Mouse (Mus musculus): ENCODE results near the gene Kifc1. TPM values are rescaled to one million over a fixed set of nuclear protein-coding genes. Genes with fewer than 3 reads are reported as not detected.

Gene Kifc1
- total RNA-seq (2021) = 1 to 10 TPM; 2.9 to 4.5 TPM
- long read RNA-seq, experiment 1, partial matches to known transcripts = 0 of 1 reads
- long read RNA-seq, experiment 1, other reads (novel, unspliced or antisense) = 0 of 1 reads
- long read RNA-seq, experiment 2, partial matches to known transcripts = 0 of 2 reads
- long read RNA-seq, experiment 2, other reads (novel, unspliced or antisense) = 0 of 2 reads

DNA sequence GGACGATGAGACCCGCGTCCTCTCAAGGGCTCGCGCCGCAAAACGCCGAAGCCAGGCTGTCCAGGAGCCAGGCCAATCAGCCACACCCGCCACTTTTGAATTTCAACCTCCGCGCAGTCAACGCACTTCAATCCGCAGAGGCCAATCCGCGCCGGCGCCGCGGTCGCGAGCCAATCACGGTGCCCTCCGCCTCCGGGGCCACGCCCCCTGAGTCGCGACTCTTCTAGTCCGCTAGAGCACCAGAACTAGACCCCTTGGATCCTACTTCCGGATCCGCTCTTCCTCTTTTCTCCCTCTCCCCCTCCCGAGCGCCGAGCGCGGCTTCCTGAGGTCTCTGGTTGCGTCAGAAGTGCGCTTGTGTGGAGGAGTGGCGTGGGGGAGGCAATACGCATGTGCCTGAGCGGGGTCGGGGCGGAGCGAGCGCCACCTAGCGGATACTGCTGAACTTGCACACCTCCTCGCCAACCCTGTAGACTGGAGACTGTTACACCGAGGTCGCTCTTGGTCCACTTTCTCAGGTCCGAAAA, at the start of gene Kifc1:
Kifc1 (minus strand) TSS at position 129 of the 527 bp plus-strand sequence.
- DNase-seq (ENCODE audit: low spot score in 2 of 2) = peak; percentile 100

DNA sequence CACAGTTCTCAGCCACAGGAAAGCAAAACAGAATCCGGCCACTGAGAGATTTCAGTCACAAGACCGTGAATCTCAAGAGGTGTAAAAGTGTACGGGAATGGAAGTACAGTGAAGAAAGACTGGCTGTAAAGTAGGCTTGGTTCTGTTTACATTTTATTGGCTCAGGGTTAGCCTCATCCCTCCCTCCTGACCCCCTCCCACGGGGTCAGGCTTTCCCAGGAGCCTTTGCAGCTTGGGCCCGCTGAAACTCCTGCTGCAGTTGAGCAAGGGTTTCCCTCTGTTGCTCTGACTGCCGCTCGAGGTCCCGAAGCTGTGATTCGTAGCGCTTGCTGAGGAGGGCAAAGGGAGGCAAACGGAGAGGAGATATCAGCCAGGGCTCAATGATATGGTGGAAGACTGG, 48.3 kb upstream of the Kifc1 start:
- no peak for DNase-seq (ENCODE audit: low spot score in 2 of 2)

DNA sequence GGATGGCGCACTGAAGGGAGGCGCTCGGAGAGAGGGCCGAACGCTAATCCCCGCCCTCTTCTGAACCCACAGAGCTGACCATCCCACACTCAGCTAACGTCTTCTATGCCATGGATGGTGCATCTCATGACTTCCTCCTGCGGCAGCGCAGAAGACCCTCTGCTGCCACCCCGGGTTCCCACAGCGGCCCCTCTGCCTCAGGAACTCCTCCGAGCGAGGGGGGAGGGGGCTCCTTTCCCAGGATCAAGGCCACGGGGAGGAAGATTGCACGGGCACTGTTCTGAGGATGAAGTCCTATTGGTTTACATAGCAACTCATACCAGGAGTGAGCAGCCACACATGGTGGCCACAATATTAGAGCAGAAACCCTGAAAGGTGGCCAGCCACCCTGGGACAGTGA, 46.5 kb upstream of the Kifc1 start:
- no peak for DNase-seq (ENCODE audit: low spot score in 2 of 2)

DNA sequence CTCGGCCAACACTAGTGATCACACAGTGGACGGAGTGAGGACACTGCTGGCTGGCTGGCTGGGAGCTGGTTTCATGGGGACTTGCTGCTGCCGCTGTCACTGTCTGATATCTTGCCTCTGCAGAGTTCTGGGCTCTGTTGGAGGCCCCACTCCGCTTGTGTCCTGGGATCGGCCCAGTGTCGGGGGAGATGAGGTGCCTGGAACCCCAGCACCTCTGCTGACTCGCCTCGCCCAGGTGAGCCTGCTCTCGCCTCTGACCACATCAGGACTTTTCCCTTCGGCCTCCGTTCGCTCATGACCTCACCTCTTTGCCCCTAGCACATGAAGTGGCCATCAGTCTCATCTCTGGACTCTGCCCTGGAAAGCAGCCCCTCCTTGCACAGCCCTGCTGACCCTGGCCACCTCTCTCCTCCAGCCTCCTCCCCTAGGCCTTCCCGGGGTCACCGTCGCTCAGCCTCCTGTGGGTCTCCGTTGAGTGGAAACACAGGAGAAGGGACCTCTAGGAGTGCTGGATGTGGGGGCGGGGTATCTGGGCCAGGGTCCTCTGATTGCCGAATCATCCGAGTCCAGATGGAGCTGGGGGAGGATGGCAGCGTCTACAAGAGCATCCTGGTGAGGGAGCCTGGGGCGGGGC, 45.1 kb upstream of the Kifc1 start:
- no peak for DNase-seq (ENCODE audit: low spot score in 2 of 2)

DNA sequence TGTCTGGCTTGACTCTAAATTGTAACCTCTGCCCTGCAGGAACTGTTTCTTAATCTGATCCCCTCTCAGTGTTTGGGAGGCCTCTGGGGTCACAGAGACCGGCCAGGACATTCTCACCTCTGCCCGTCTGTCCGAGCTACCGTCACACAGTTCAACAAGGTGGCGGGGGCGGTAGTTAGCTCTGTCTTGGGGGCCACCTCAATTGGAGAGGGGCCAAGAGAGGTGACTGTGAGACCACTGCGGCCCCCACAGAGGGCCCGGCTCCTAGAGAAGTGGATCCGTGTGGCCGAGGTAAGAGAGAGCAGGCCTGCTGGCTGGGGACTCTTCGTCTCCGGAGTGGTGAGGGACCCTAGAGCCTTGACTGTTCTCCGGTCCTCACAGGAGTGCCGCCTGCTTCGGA, 42.5 kb upstream of the Kifc1 start:
- no peak for DNase-seq (ENCODE audit: low spot score in 2 of 2)

DNA sequence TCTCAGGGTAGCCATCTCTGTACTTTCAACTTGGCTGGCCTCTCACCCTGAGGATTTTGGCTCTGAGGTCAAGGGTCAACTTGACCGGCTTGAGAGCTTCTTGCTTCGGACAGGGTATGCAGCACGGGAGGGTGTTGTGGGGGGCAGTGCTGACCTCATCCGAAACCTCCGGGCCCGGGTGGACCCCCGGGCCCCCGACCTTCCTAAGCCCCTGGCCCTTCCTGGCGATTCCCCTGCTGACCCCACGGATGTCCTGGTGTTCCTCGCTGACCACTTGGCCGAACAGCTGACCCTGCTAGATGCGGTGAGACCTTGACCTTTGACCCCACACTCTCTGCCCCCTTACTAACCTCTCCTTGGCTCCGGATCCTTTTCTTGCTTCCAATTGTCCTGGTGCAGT, 42.0 kb upstream of the Kifc1 start:
- no peak for DNase-seq (ENCODE audit: low spot score in 2 of 2)

DNA sequence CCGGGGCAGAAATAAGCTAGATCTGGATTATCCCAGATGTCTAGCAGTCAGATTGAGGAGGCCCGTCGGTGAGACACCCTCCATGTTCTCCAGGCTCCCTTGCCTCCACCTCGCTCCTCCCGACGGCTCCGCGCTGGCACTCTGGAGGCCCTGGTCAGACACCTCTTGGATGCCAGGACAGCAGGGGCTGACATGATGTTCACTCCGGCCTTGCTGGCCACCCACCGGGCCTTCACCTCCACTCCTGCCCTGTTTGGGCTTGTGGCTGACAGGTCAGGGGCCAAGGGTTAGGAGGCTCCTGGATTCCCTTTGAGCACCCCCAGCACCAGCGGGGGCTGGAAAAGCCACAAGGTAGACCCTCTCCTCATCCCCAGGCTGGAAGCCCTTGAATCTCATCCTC, 41.5 kb upstream of the Kifc1 start:
- no peak for DNase-seq (ENCODE audit: low spot score in 2 of 2)

DNA sequence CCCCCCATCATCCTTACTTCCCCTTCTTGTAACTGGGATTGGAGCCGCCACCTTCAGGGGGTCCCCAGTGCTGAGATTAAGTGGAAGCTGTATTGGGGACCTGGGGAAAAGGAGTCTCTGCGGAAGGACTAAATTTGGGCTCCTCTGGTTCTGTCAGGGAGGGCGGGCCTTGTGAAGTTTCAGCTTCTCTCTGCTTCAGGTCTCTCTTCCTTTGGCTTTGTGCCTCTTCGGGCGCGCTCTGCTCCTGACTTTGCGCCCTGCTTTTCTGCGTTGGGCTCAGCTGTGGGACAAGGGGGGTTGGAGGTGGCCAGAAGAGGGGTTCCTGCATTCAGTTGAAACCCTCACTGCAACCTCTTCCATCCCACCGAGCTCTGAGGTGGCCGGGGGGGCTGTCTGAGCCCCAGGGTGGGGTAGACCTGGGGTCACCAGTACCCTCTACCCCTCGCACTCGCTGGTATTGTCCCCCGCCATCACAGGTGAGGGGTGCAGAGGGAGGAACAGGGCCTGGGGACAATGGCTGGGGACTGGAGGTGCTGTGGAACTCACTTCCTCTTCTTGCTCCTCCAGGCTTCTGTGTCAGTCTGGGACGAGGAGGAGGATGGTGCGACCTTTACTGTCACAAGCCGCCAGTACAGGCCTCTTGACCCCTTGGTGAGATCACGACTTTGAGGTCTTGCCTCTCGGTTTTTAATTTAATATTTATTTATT, 40.9 kb upstream of the Kifc1 start:
- DNase-seq (ENCODE audit: low spot score in 2 of 2) = no peak

DNA sequence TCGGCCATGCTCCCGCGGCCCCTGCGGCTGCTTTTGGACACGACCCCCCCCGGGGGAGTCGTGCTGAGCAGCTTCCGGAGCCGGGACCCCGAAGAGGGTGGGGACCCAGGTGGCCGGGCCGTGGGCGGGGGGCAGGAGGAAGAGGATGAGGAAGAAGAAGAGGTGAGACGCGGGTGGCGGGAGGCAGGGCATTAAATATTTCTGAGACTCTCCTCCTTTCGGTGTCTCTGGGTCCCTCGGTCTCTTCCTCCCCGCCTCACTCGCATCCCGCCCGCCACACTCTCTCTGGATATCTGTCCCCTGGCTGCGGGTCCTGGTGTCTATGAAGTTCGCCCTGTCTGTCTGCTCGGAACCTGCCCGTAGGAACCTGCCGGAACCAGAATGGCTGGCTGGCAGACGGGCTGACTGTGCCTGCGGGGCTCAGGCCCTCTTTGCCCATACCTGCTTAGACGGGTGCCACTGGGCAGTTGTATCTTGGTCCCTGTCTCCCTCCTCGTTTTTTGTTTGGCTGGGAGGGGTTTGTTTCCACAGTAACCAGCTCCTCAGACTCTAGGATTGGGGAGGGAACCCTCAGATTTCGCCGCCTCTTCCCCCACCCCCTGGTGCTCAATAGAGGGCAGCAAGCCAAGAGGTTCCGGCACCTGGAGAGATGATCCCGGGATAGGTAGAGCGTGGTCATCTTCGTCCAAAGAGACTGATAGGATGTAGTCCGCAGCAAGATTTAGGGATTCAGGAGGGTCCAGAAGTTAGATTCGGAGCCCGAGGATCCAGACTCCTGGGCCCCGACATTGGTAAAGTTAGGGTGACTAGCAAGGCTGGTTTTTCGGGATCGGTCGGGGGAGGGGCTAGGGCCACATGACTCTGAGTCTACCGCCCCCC, 40.1 kb upstream of the Kifc1 start:
- peak; percentile 60 to 67 for DNase-seq (ENCODE audit: low spot score in 2 of 2)

DNA sequence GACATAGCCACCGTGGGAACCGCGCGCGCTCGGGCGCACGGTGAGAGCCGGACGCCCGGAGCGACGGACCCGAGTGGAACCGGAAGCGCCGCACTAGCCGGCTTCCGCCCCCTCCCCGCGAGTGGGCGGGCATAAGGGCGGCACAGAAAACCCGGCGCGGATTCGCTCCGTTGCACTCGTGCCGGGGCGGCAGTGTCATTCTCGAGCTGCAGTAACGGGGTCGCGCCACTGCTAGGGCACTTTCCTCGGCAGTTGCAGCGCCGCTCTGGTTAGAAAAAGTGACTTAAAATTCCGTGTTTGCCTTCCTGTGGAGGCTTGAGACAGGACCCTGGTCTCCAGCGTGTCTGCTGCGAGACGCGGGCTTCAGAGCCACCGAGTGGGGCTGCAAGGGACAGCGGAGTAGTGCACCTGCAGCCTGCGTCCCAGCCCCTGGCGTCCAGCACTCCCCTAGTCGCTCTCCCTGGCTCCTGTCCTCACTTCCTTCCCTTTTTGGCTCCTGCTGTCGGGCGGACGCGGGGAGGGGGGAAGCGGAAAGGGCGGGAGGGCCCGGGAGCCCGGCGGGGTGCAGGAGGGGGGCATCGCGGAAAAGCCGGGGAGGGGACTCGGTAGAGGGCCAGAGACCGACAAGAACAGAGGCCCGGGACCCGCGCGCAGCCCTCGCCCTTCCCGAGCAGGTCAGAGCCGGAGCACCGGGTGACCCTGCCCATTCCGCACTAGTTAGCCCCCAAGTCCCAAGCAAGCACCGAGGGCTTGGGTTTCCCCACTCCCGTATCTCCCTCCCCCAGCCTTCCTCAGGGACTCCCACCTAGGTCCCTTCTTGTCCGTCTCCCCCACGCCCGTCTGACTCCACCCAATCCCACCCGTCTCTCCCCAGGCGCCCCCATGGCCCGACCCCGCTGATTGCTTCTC, 39.2 kb upstream of the Kifc1 start, which contains the start of gene Rgl2:
Rgl2 (plus strand) TSS at position 173 of the 909 bp plus-strand sequence.
- DNase-seq (ENCODE audit: low spot score in 2 of 2) = peak; percentile 93 to 94

DNA sequence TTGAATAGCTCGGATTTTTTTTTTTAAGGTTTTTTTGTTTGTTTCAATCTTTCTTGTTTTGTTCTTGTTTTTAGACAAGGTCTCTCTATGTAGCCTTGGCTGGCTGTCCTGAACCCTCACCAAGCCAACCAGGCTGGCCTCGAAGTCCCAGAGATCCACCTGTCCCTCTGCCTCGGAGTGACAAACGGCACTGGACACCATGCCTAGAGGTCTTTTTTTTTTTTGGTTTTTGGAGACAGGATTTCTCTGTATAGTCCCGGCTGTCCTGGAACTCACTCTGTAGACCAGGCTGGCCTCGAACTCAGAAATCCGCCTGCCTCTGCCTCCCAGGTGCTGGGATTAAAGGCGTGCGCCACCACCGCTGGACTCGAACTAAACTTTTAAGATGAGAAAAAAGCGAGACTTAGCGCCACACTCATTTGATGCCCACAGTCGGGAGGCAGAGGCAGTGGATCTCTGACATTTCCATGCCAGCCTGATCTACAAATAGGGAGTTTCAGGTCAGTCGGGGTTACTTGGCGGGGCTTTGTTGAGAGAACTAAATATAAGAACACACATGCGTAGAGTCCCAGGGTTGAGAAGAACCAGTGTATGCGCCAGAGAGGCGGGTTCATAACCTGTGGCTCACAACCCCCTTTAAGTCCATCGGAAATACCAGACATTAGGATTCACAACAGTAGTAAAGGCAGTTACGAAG, 37.9 kb upstream of the Kifc1 start:
- no peak for DNase-seq (ENCODE audit: low spot score in 2 of 2)

DNA sequence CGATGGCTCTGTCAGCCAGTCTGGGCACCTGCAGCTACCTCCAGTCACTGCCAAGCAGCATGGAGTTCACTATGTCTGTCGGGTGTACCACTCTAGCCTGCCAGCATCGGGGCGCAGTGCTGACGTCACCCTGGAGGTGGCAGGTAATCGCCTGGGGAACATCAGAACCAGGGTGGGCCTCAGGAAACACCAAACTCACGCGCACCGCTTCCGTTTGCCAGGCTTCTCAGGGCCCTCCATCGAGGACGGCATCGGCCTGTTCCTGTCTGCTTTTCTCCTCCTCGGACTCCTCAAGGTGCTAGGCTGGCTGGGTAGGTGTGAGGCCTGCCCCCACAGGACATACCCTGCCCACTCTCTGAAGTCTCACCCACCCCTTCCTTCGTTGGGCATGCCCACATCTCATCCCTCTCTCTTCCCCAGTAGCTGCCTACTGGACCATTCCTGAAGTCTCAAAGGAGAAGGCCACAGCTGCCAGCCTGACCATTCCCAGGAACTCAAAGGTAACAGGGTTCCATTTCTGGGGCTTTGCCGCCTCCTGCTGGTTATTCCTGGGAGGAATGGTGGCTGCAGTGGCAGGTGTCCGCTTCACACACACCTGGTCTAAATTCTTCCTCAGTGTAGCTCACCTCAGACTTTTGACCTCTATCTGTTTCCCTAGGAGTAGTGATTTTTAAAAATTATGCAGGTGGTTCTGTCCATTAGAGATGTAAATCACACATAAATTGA, 35.9 kb upstream of the Kifc1 start:
- no peak for DNase-seq (ENCODE audit: low spot score in 2 of 2)

DNA sequence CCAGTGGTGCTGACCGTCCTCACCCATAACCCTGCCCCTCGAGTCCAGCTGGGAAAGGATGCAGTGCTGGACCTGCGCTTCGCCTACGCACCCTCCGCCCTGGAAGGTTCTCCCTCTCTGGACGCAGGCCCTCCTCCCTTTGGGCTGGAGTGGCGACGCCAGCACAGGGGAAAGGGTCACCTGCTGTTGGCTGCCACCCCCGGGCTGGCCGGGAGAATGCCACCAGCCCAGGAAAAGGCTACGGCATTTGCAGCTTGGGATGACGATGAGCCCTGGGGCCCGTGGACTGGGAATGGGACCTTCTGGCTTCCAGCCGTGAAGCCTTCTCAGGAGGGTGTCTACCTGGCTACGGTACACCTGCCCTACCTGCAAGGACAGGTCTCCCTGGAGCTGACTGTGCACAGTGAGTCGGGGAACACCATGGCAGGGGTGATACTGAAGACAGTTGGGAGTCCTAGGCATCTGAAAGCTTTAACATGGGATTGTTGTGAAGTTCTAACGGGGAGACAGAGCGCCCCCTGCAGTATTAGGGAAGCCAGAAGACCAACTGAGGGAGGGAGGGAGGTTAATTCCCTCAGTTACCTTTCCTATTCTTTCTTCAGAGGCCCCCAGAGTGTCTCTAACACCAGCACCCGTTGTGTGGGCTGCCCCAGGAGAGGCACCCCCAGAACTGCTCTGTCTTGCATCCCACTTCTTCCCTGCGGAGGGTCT, 35.1 kb upstream of the Kifc1 start:
- DNase-seq (ENCODE audit: low spot score in 2 of 2) = no peak

DNA sequence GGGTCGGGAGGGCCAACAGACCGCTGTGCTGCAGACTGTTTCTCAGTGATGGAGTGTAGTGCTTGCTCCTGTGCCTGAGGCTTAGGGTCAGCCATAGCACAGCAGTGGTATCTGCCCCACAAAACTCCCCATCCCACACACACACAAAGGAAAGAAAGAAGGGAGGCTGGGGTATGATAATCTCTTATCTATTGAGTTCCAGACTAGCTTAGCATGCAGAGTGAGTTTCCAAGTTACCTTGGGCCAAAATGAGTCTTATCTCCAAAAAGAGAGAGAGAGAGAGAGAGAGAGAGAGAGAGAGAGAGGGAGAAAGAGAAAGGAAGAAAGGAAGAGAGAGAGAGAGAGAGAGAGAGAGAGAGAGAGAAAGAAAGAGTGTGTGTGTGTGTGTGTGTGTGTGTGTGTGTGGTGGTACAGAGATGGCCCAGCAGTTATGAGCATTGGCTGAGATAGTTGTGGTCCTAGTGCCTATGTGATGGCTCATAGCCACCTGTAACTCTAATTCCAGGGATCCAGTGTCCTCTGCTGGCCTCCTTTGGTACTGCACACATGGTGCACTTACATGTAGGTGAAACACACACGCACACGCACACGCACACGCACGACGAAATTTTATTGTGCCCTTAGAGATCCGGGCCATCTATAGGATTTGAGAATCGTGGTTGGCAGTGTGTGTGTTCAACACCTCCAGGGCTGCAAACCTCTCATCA, 34.3 kb upstream of the Kifc1 start:
- DNase-seq (ENCODE audit: low spot score in 2 of 2) = no peak

DNA sequence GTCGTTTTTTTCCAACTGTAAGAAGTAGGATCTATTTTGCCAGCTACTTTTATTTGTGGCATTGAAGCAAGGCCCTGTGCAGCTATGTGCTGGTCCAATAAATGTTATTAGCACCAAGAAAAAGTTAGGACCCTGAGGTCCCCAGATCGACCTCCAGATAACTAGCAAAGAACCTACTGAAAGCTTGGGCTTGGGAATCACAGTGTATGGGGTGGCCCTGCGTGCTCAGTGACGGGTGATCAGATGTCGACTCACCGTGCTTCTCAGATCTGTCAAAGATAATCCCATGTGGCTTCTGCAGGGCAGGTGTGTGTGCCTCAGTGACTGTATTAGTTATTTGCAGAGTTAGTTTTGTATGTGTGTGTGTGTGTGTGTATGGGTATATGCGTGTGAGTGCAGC, 30.9 kb upstream of the Kifc1 start:
- no peak for DNase-seq (ENCODE audit: low spot score in 2 of 2)

DNA sequence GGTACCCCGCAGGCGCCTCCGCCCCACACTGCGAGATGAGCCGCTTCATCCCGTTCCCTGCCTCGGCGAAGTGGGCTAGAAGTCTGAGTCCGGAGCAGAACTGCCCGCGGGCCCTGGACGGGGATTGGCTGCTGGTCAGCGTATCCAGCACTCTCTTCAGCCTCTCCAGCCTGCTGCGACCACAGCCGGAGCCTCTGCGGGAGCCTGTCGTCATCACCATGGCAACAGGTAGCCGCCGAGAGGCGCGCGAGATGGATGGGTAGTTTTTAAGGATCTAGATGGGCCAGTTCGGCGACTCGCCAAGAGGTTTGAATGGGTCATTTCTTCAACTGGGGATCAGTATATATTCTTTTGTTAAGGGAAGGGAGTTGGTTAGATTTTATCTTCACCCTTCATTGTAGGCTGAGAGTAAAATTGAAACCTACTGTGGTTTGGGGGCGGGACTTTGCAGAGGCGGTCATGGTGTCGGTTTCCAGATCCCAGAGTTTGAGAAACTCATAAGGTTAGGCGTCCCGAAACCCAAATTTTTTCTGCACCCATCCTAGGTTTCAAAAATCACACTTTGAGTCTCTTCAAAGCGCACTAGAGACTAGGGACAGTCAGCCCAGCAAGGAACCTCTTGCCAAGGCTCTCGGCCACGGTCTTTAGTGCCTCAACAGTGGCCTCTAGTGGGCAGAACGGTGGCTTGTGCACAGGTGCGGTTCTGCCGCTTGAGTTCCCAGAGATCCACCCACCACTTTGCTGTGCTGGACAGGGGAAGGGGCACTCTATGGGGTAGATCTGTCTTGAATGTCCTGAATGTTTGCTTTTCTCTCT, 30.0 kb upstream of the Kifc1 start:
- peak; percentile 72 to 77 for DNase-seq (ENCODE audit: low spot score in 2 of 2)
